Mouse (Mus musculus) CH12.LX (cell line): ENCODE results near the gene Ciz1. TPM values are rescaled to one million over a fixed set of nuclear protein-coding genes. Genes with fewer than 3 reads are reported as not detected.
"Not testable (repeated sequence)": the region's sequence is repeated elsewhere in the genome, so short reads cannot be mapped to it uniquely, and the experiment has no call there.

Experiments used
- DNase-seq: peaks from one replicate; pipeline ENCODE4 v3.0.0-alpha.2; 2013; ENCODE audit errors: extremely low read depth
- H3K27ac ChIP-seq: 2 replicates; pipeline ENCODE4 v1.5.1; 2012; ENCODE audit warnings: low read depth, mild to moderate bottlenecking, control low read depth, moderate library complexity; ENCODE audit not compliant: insufficient read depth
- H3K27me3 ChIP-seq: replicated peaks from 2 replicates; pipeline ENCODE3; 2012; ENCODE audit warnings: inconsistent platforms
- H3K36me3 ChIP-seq, 2 experiments: replicated peaks in 1 of 2; 2 replicates each; pipeline versions ENCODE3 to v1.6.1; 2012; ENCODE audit warnings: inconsistent platforms in 1 of 2, low read length in 1 of 2, mild to moderate bottlenecking in 1 of 2, mixed read lengths in 1 of 2, moderate library complexity in 1 of 2; ENCODE audit not compliant: control insufficient read depth in 1 of 2, insufficient read depth in 1 of 2
- H3K4me1 ChIP-seq, 2 experiments: 2 replicates each; pipeline ENCODE4 v1.6.1; 2012; ENCODE audit warnings: inconsistent platforms in 1 of 2, moderate library complexity in 1 of 2; ENCODE audit not compliant: insufficient read depth in 2 of 2, control insufficient read depth in 1 of 2
- H3K4me2 ChIP-seq: 2 replicates; pipeline ENCODE4 v1.6.1; 2012; ENCODE audit warnings: low read depth, mild to moderate bottlenecking, control low read depth; ENCODE audit not compliant: poor library complexity, insufficient read depth, severe bottlenecking
- H3K4me3 ChIP-seq, 3 experiments: fragments of 150-350 bp in 1 of 3; sonication (generic) in 1 of 3; replicated peaks in 1 of 3; 2 replicates each; pipeline versions ENCODE3 to v1.5.1; 2011 to 2012; ENCODE audit warnings: low read depth in 2 of 3, low read length in 2 of 3, mild to moderate bottlenecking in 2 of 3, moderate library complexity in 2 of 3, control low read depth in 1 of 3, improper control_type of control experiment in 1 of 3, inconsistent platforms in 1 of 3, mixed read lengths in 1 of 3; ENCODE audit not compliant: poor library complexity in 1 of 3
- H3K79me2 ChIP-seq: replicated peaks from 2 replicates; pipeline ENCODE4 v1.6.1; 2012; ENCODE audit warnings: mild to moderate bottlenecking, moderate library complexity; ENCODE audit not compliant: control insufficient read depth, poor library complexity, insufficient read depth, severe bottlenecking; ENCODE audit errors: extremely low read depth
- H3K9ac ChIP-seq: 2 replicates; pipeline ENCODE4 v1.6.1; 2012; ENCODE audit warnings: low read depth, mild to moderate bottlenecking, control low read depth, moderate library complexity; ENCODE audit not compliant: insufficient read depth
- H3K9me3 ChIP-seq: replicated peaks from 2 replicates; pipeline ENCODE3; 2012; ENCODE audit warnings: low read length, inconsistent platforms, mixed read lengths
- BHLHE40 ChIP-seq: IDR thresholded peaks from 2 replicates; pipeline ENCODE4 v1.6.1; 2011; ENCODE audit warnings: mild to moderate bottlenecking, low read depth, low read length, improper control_type of control experiment
- CTCF ChIP-seq, 2 experiments: IDR thresholded peaks in 1 of 2; conservative IDR thresholded peaks in 1 of 2; 2 replicates each; pipeline ENCODE4 v1.5.1; 2011 to 2012; ENCODE audit warnings: low read depth in 2 of 2, low read length in 2 of 2, improper control_type of control experiment in 1 of 2, inconsistent platforms in 1 of 2, mild to moderate bottlenecking in 1 of 2, moderate library complexity in 1 of 2
- E2F4 ChIP-seq: IDR thresholded peaks from 2 replicates; pipeline ENCODE4 v1.6.1; 2011; ENCODE audit warnings: low read depth, low read length, improper control_type of control experiment; ENCODE audit not compliant: insufficient replicate concordance
- EP300 ChIP-seq: IDR thresholded peaks from 2 replicates; pipeline ENCODE4 v1.6.1; 2011; ENCODE audit warnings: low read length, improper control_type of control experiment
- GABPA ChIP-seq: IDR thresholded peaks from 2 replicates; pipeline ENCODE4 v1.6.1; 2012; ENCODE audit warnings: low read depth, low read length, improper control_type of control experiment, inconsistent platforms; ENCODE audit not compliant: insufficient replicate concordance
- HCFC1 ChIP-seq: IDR thresholded peaks from 2 replicates; pipeline ENCODE4 v1.6.1; 2012; ENCODE audit warnings: low read depth, mild to moderate bottlenecking, inconsistent platforms, low read length, improper control_type of control experiment
- KAT2A ChIP-seq: IDR thresholded peaks from 2 replicates; pipeline ENCODE4 v1.6.1; 2012; ENCODE audit warnings: low read length, improper control_type of control experiment, inconsistent platforms; ENCODE audit not compliant: insufficient replicate concordance
- MAZ ChIP-seq: IDR thresholded peaks from 2 replicates; pipeline ENCODE4 v1.6.1; 2012; ENCODE audit warnings: low read depth, mild to moderate bottlenecking, inconsistent platforms, low read length, improper control_type of control experiment, moderate library complexity
- MEF2A ChIP-seq: IDR thresholded peaks from 2 replicates; pipeline ENCODE4 v1.6.1; 2014; ENCODE audit warnings: low read depth, mild to moderate bottlenecking, inconsistent platforms, low read length, improper control_type of control experiment, borderline replicate concordance
- MXI1 ChIP-seq: IDR thresholded peaks from 2 replicates; pipeline ENCODE4 v1.6.1; 2011; ENCODE audit warnings: mild to moderate bottlenecking, low read depth, low read length, improper control_type of control experiment
- MYC ChIP-seq: IDR thresholded peaks from 2 replicates; pipeline ENCODE4 v1.6.1; 2011; ENCODE audit warnings: low read depth, mild to moderate bottlenecking, improper control_type of control experiment, low read length
- NELFE ChIP-seq: IDR thresholded peaks from 2 replicates; pipeline ENCODE4 v1.6.1; 2011; ENCODE audit warnings: low read depth, low read length, improper control_type of control experiment
- NRF1 ChIP-seq: IDR thresholded peaks from 2 replicates; pipeline ENCODE4 v1.6.1; 2014; ENCODE audit warnings: low read depth, mild to moderate bottlenecking, inconsistent platforms, low read length, improper control_type of control experiment, moderate library complexity
- RCOR1 ChIP-seq: conservative IDR thresholded peaks from 2 replicates; pipeline ENCODE4 v1.6.1; 2012; ENCODE audit warnings: low read depth, mild to moderate bottlenecking, inconsistent platforms, low read length, improper control_type of control experiment
- SIN3A ChIP-seq: IDR thresholded peaks from 2 replicates; pipeline ENCODE4 v1.6.1; 2012; ENCODE audit warnings: low read length, improper control_type of control experiment, inconsistent platforms
- TBP ChIP-seq: conservative IDR thresholded peaks from 2 replicates; pipeline ENCODE4 v1.6.1; 2011; ENCODE audit warnings: low read depth, low read length, improper control_type of control experiment
- TCF12 ChIP-seq: IDR thresholded peaks from 2 replicates; pipeline ENCODE4 v1.6.1; 2014; ENCODE audit warnings: low read depth, mild to moderate bottlenecking, inconsistent platforms, low read length, improper control_type of control experiment
- USF1 ChIP-seq: IDR thresholded peaks from 2 replicates; pipeline ENCODE4 v1.6.1; 2014; ENCODE audit warnings: low read depth, mild to moderate bottlenecking, inconsistent platforms, low read length, improper control_type of control experiment
- USF2 ChIP-seq: conservative IDR thresholded peaks from 2 replicates; pipeline ENCODE4 v1.6.1; 2011; ENCODE audit warnings: low read depth, low read length, improper control_type of control experiment
- ZC3H11A ChIP-seq: IDR thresholded peaks from 2 replicates; pipeline ENCODE4 v1.6.1; 2012; ENCODE audit warnings: low read depth, mild to moderate bottlenecking, inconsistent platforms, low read length, improper control_type of control experiment
- ZKSCAN1 ChIP-seq: IDR thresholded peaks from 2 replicates; pipeline ENCODE4 v1.6.1; 2012; ENCODE audit warnings: low read depth, inconsistent platforms, low read length, improper control_type of control experiment, borderline replicate concordance
- ZMIZ1 ChIP-seq: IDR thresholded peaks from 2 replicates; pipeline ENCODE4 v1.6.1; 2012; ENCODE audit warnings: low read depth, mild to moderate bottlenecking, inconsistent platforms, low read length, improper control_type of control experiment
- ZNF384 ChIP-seq: IDR thresholded peaks from 2 replicates; pipeline ENCODE4 v1.6.1; 2012; ENCODE audit warnings: low read depth, low read length, improper control_type of control experiment, inconsistent platforms
- dilution Hi-C: fragments of 300-500 bp; cut with MboI; formaldehyde crosslinking; loops from 2 replicates; pipeline ENCODE4 v1.14.3; 2020; ENCODE audit warnings: low sequenced_read_pairs; ENCODE audit not compliant: extremely low pct_unique_long_range_greater_than_20kb, extremely low pct_ligation_motif_present
- in situ Hi-C: fragments of 300-500 bp; cut with MboI; formaldehyde crosslinking; loops from 3 replicates; pipeline ENCODE4 v1.14.3; 2019; ENCODE audit warnings: low sequenced_read_pairs, low pct_ligation_motif_present, low pct_unique_long_range_greater_than_20kb, mixed read lengths
- polyA plus RNA-seq: library from polyadenylated mRNA; unstranded; fragments of >175 nt; gene quantifications from 2 replicates; pipeline ENCODE4 v1.2.1, GENCODE M21; 2012; ENCODE audit warnings: low read depth; ENCODE audit not compliant: insufficient read length
- total RNA-seq, 2 experiments: library from RNA; depleted of rRNA; stranded (reverse); fragments of 300-350 nt in 1 of 2; fragments of >200 nt in 1 of 2; gene quantifications; 2 replicates each; pipeline ENCODE4 v1.2.3; 2012 to 2014

Gene Ciz1
- total and polyA plus RNA-seq, 3 experiments = 8.1 to 47.3 (median 20.4) TPM

DNA sequence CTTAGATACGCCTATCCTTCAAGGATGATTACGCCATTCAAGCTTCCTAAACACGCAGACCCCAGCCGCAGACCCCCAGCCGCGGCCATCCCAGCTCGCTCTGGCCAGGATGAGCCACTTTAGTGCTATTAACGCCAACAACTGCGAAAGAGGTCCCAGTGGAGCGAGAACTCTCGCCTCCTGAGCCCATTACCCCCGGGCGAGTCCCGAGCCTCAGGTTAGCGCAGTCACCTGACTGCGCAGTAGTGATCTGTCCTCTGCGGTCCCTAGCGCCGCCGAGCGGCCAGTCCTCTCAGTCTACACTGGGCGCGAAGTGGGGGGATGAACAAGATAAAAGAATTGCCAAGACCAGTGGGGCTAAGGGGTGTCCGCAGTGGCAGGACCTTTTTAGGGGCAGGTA lies 9.3 kb downstream of the Ciz1 start:
- dilution Hi-C loops = no loop called here

DNA sequence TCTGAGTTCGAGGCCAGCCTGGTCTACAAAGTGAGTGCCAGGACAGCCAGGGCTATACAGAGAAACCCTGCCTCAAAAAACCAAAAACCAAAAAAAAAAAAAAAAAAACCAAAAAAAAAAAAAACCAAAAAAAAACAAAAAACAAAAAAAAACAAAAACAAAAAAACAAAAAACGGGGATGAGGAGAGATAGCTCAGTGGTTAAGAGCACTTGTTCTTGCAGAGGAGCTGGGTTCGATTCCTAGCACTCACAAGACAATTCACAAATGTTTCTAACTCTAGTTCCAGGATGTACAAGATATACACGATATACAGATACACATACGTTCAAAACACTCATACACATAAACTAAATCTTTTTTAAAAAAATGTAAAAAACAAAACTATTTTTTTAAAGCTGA lies 10.1 kb downstream of the Ciz1 start:
- in situ Hi-C loops, H3K79me2 ChIP-seq, dilution Hi-C loops, DNase-seq, H3K27ac ChIP-seq, H3K9me3 ChIP-seq, H3K4me1 ChIP-seq: not testable (repeated sequence)
- Histone ChIP-seq H3K9ac (peak overlapping the region; percentile 74; the same call in 1 of the 2 replicates), H3K27me3 (peaks cover 37% of the 10 kb centered on the region), H3K4me2 (peak overlapping the region; percentile 74), H3K4me3 (peak overlapping the region; percentile 72 to 79 (median 74)), H3K36me3 (peaks cover 10 to 31% of the 10 kb centered on the region in 2 experiments)
- peak; percentile 70 for TF ChIP-seq ZNF384

More for the DNA sequence above, 9.3 kb downstream of the Ciz1 start:
- H3K4me1 ChIP-seq = peaks cover 0 to 9% of the 10 kb centered on the region in 2 experiments; a peak in 3 of 4 replicates
- H3K36me3 ChIP-seq = peaks cover 3 to 22% of the 10 kb centered on the region in 2 experiments
- TF ChIP-seq ZNF384 (no peak), RCOR1 (no peak), SIN3A (no peak)
- no peak overlapping the region for H3K27ac ChIP-seq
- H3K9ac ChIP-seq = no peak overlapping the region
- H3K9me3 ChIP-seq = no peaks in the 10 kb centered on the region
- in situ Hi-C loops = no loop called here
- H3K27me3 ChIP-seq = peaks cover 45% of the 10 kb centered on the region
- H3K4me2 ChIP-seq = no peak overlapping the region
- DNase-seq = no peak
- H3K79me2 ChIP-seq = no peaks in the 10 kb centered on the region
- H3K4me3 ChIP-seq = no peak overlapping the region

DNA sequence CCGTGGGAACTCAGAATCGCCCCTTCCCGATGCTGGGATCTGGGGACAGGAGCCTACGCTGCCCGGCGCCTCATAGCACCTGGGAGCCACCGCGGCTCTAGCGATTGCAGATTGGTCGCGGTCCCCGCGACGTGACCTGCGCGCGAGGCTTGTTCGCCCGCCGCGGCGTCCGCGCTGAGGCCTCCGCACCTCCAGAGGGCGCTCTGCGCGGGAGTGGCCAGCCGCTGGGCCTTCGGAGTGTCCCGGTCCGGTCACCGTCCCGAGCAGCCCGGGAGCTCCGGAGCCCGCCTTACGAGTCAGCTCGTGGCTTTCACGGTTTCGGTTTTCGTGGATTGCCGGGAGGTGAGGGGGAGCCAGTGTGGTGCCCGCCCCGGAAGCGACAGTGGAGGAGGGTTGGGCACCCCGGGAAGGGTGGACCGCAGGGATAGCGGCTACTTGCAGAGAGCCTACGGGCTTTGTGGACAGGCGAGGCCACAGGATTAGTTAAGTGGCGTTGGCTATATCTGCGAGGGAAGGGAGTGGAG lies 10.8 kb downstream of the Ciz1 start:
- dilution Hi-C loops (no loop called here), in situ Hi-C loops (no loop called here)
- Histone ChIP-seq H3K4me2 (peak overlapping the region; percentile 74), H3K79me2 (no peaks in the 10 kb centered on the region), H3K4me1 (peaks cover 0 to 9% of the 10 kb centered on the region in 2 experiments; a peak in 2 of 4 replicates), H3K27me3 (peaks cover 31% of the 10 kb centered on the region), H3K36me3 (peaks cover 12 to 34% of the 10 kb centered on the region in 2 experiments), H3K9me3 (no peaks in the 10 kb centered on the region), H3K27ac (peak overlapping the region; percentile 30), H3K9ac (peak overlapping the region; percentile 74), H3K4me3 (peak overlapping the region; percentile 72 to 79 (median 74))
- peak; percentile 64 for DNase-seq
- TF ChIP-seq BHLHE40 (peak; percentile 57), TBP (no peak), MEF2A (peak; percentile 75), MYC (no peak), ZNF384 (0 out of 2 replicates have a peak, but pooled peaks have one; percentile 11), SIN3A (peak; percentile 66; the same call in 1 of the 2 replicates), E2F4 (peak; percentile 53; the same call in 1 of the 2 replicates), CTCF (conservative IDR thresholded peaks at IDR 0.05 in 1 of 2, IDR thresholded peaks at IDR 0.05 in 1 of 2; ENCODE audit: low read depth in 2 of 2, low read length in 2 of 2) (peak in 1 of 2 experiments; percentile 80; a peak in 2 of 4 replicates), TCF12 (peak; percentile 89), USF1 (no peak), NELFE (peak; percentile 84), MXI1 (peak; percentile 81), HCFC1 (peak; percentile 82), USF2 (no peak), RCOR1 (no peak; the same call in 1 of the 2 replicates), NRF1 (peak; percentile 77), ZMIZ1 (peak; percentile 78; the same call in 1 of the 2 replicates), ZC3H11A (no peak), GABPA (peak; percentile 81), ZKSCAN1 (no peak), MAZ (peak; percentile 78), EP300 (no peak), KAT2A (peak; percentile 71; the same call in 1 of the 2 replicates)
